Mouse (Mus musculus) brain, embryonic 14.5 days (tissue): ENCODE data around the gene Supt4a. TPM values are rescaled to one million over a fixed set of nuclear protein-coding genes. Genes with fewer than 3 reads are reported as not detected.

Source experiments
- DNase-seq: peaks from one replicate; pipeline ENCODE4 v3.0.0-alpha.2; 2011; ENCODE audit warnings: low read depth
- CTCF ChIP-seq: fragments of 200-500 bp; IDR thresholded peaks from 2 replicates; pipeline ENCODE4 v1.5.1; 2012; ENCODE audit warnings: inconsistent platforms, mild to moderate bottlenecking, moderate library complexity, borderline replicate concordance; ENCODE audit not compliant: insufficient read depth, insufficient read length; ENCODE audit errors: extremely low read depth
- POLR2A ChIP-seq: fragments of 200-500 bp; IDR thresholded peaks from 2 replicates; pipeline ENCODE4 v1.6.1; 2012; ENCODE audit warnings: mild to moderate bottlenecking, inconsistent platforms, borderline replicate concordance; ENCODE audit not compliant: poor library complexity, insufficient read depth, insufficient read length, severe bottlenecking; ENCODE audit errors: extremely low read depth
- polyA plus RNA-seq: library from polyadenylated mRNA; depleted of rRNA; stranded (reverse); fragments of >200 nt; gene quantifications from 2 replicates; pipeline ENCODE4 v1.2.3, GENCODE M21; 2012

Supt4a gene
- polyA plus RNA-seq, 1 experiment = 118 TPM

GRCm38 (mm10) chr11:87756251-87756820 is 19.0 kb downstream of the Supt4a start:
- TF ChIP-seq POLR2A = no peak
- TF ChIP-seq CTCF = no peak
- no peak for DNase-seq

- DNase-seq = no peak
- TF ChIP-seq POLR2A = no peak
- TF ChIP-seq CTCF = no peak
Measured at GRCm38 (mm10) chr11:87757001-87757954, 19.9 kb downstream of the Supt4a start.

GRCm38 (mm10) chr11:87758161-87758911 is 21.0 kb downstream of the Supt4a start:
- TF ChIP-seq POLR2A (no peak), CTCF (no peak)
- DNase-seq = no peak

- TF ChIP-seq POLR2A (no peak), CTCF (no peak)
- no peak for DNase-seq
Measured at GRCm38 (mm10) chr11:87758957-87759608, 21.7 kb downstream of the Supt4a start.

GRCm38 (mm10) chr11:87759609-87760005 is 22.3 kb downstream of the Supt4a start:
- DNase-seq = peak; percentile 56
- peak; percentile 28; the same call in 1 of the 2 replicates for TF ChIP-seq CTCF
- no peak for TF ChIP-seq POLR2A

GRCm38 (mm10) chr11:87760301-87761081 is 23.1 kb downstream of the Supt4a start, which contains the start of gene Tspoap1:
Gene Tspoap1, plus strand, starts transcription at chr11:87760541.
- DNase-seq = peak; percentile 95
- no peak for TF ChIP-seq CTCF
- TF ChIP-seq POLR2A = peak; percentile 83; the same call in 1 of the 2 replicates

GRCm38 (mm10) chr11:87761181-87761721 is 23.9 kb downstream of the Supt4a start:
- no peak for DNase-seq
- TF ChIP-seq POLR2A = no peak
- TF ChIP-seq CTCF = no peak

- no peak for TF ChIP-seq POLR2A
- no peak for TF ChIP-seq CTCF
- DNase-seq = no peak
Measured at GRCm38 (mm10) chr11:87761806-87762701, 24.7 kb downstream of the Supt4a start.
